Mouse (Mus musculus): ENCODE data around the gene Radil.

GRCm38 (mm10) chr5:142475669-142476068 is 75.2 kb downstream of the Radil start:
- TF ChIP-seq GATA1 (IDR thresholded peaks at IDR 0.05; ENCODE audit: borderline replicate concordance, low read length) (no peak), FLI1 (IDR thresholded peaks at IDR 0.05; ENCODE audit: low read length) (no peak)
